Mouse (Mus musculus): ENCODE results near the gene Cdk9.

The Cdk9 gene

DNA sequence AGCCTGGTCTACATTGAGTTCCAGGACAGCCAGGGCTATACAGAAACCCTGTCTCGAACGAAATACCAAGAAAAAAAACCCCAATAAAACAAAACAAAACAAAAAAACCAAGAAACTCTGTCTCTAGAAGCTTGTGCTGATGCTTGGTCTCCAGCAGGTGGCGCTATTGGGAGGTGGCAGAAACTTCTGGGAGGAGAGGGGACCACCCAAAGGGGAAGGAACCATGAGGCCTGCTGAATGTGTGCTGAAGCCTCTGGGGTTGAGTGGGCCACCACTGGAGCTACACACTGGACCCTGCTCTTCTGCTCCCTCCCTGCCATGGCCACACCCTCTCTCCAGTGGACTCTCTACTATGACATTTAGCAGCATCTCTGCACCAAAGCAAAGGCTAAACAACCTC, 4.2 kb downstream of the Cdk9 start:
- DNase-seq (ENCODE audit: low spot score in 2 of 2): peak; percentile 70 to 93

DNA sequence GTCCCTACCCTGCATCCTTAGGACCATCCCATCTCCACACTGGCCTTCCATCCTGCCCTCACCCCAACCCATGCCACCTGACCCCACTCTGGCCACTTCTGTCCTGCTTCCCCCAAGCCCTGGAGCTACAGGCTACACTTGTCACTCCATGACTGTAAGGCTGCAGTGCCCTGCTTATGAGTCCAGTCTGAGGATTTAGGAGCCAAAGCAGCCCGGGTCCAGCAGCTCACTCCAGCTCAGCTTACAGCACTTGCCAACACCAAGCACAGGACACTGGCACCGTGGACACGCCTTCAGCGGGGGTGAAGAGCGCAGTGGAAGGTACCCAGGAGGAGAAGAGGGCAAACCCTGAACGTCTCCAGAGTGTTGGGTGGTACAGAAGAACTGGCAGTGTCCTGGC, 5.9 kb downstream of the Cdk9 start:
- no peak for DNase-seq (ENCODE audit: low spot score in 2 of 2)

DNA sequence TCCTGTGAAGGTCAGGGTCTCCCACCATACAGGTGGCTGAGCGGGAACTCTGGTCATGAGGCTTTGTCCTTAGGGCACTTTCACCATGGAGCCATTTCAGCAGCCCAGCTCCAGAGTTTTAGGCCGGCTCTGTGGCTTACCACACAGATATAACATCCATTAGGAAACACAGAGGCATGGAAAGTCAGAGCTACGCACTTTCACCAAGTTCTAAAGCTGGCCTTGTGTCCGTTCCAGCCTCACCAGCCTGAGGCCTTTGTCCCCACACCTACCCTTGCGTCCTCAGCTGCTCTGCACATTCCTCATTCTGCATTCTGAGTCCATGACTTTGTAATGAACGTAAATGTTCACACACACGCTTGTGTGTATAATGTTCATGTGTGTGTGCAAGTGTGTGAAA, 7.9 kb downstream of the Cdk9 start:
- DNase-seq (ENCODE audit: low spot score in 2 of 2): no peak

DNA sequence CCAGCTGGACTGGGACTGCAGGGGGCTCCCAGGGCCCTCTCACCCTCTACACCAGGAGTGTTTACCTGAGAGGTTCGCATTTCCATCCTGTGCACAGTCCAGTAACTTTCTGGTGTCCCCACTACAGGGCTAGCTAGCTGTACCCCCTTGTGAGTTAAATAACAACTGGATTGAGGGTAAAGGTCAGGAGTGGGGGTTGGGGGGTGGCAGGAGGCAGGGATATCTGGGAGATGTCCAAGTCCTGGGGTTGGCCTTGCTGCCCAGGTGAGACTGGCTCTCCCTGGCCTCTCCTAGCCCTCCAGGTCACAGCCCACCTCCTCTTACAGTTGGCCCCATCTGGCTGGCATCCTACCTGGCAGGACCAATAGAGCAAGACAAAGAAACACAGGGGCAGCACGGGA, 8.9 kb downstream of the Cdk9 start, which contains the start of gene Fpgs:
Fpgs (minus strand) TSS at position 125 of the 401 bp plus-strand sequence.
- DNase-seq (ENCODE audit: low spot score in 2 of 2): no peak

DNA sequence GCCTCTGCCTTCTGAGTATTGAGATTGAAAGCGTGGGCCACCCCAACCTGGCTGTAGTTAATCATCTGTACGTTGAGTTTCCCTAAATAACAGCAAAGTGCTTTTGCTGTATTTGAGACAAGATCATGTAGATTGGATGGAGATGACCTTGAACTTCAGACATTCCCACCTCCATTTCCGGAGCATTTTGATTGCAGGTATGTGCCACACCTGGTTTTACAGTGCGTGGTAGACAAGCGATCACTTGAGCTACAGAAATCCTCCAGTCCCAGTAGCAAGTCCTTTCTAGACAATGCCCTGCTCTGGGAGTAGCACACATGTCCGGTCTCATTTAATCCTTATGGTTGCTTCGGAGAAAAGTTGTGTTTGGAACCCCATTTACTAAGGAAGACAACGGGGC, 9.8 kb downstream of the Cdk9 start:
- no peak for DNase-seq (ENCODE audit: low spot score in 2 of 2)

DNA sequence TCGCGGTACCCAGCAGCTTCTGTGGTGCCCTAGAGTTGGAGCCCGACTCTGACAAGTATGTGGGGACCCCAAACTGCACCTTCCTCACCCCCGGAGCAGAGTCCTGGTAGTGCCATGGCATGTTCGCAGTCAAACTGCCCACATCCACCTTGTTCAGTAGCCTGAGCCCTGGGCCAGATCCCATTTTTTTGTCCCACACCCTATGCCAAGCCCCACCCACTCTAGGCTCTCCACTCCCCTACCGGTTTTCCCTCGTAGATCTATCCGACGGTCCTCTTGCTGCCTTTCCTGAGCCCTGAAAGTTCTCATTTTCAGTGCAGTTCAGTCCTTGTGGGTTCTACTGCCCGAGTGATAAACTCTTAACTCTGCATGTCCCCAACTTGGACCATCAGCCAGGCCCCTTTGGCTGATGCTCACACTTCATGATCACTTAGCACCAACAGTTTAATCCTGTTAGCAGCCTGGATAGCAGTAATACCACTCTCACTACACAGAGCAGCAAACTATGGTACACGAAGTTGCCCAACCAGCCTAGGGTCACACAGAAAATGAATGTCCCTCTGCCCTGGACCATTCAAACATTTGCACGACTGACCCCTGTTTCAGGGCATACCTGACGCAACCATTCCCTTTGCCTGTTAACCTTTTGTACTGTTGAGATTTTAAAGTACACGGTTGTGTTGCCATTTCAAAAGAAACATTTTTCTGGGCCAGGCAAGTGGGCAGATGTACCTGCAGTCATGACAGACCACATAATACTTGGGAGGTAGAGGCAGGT, 11.7 kb downstream of the Cdk9 start:
- no peak for DNase-seq (ENCODE audit: low spot score in 2 of 2)

DNA sequence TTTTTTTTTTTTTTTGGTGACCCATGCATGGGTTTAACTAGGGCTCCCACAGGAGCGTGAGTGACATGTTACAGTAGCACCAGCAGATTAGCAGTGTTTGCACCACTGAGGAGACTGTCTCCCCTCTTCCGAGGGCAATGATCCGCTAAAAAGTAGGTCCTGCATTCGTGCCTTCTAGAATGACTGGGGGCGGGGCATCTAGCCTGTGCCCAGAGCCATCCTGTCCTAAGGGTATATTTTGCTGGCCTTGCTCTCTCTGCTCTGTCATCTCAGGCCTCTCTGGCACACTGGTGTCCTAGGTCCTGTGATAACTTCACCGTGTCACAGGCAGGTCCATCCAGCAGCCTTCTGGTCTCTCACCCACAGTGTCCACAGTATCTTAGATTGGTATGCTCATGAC, 13.2 kb downstream of the Cdk9 start:
- DNase-seq (ENCODE audit: low spot score in 2 of 2): no peak

DNA sequence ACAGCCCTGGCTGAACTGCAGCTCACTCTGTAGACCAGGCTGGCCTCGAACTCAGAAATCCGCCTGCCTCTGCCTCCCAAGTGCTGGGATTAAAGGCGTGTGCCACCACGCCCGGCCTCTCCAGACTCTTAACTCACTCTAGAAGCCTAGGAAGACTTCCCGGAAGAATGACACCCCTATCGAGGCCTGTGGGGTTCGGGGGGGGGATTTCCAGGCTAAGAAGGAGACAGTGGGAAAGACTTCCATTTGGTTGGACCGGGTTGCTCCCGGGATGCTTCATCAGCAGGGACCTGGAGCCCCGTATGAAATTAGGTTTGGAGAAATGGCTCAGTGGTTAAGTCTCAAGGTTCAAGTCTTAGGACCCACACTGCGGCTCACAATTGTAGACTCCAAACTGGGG, 18.2 kb downstream of the Cdk9 start:
- DNase-seq (ENCODE audit: low spot score in 2 of 2): no peak

DNA sequence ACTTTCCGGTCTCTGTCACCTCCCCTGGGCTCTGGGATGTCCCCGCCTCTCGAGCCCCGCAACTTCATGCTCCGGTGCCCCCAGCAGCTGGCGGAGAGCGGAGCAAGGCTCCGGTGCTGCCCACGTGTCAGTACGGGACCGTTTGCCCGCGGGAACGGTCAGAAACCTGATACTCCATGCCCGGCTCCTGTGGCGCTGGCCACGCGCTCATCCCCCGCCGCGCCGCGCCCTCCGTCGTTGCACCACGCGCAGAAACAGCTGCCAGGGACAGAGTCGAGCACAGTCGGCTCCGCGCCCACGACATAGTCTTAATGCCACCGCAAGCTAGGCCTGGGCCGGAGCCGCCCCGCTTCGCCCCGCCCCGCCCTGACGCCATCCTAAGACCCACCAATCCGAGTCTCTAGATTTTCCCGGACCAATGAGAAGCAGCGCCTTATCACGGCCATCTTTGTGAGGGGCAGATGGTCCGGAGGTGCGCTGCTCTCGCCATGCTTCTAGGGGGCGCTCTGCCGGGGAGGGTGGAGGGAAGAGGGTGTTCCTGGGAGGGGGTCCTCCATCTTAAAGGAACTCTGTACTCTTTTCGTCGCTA, 19.0 kb downstream of the Cdk9 start:
- peak; percentile 90 to 95 for DNase-seq (ENCODE audit: low spot score in 2 of 2)

DNA sequence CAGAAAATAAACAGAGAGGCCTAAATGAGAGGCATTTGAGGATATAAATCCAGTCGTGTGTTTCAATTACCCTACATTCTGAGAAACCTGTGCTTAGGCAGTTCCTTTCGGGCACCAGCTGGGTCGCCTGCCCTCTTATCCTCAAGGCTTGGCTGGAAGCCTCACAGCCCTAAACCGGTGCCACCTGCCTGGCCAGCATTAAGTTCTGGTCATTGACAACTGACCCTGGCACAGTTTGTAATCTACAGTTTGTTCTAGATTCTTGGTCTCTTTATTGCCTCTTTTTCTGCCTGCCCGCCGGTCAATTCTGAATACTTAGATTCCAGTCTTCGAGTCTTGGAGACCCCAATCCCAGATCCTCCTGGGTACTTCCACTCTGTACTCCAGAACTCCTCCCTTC, 19.6 kb downstream of the Cdk9 start:
- no peak for DNase-seq (ENCODE audit: low spot score in 2 of 2)

DNA sequence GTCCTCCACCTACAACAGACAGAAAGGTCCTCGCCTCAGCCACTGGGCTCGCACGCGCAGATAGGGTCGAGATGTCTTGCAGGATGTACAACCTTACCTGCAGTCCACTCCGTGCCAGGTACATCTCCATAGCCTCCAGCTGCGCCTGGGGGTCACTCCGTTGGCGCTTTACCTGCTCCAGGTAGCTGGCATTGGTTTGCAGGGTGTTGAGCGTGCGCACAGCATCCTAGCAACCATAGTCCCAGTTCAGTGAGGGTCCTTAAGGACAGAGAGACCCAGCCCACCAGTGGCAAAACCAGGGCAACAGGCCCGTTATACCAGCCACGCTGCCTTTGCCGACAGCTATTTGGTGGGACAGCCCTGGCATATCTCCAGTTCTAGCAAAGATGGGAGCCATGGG, 20.4 kb downstream of the Cdk9 start:
- DNase-seq (ENCODE audit: low spot score in 2 of 2): no peak

DNA sequence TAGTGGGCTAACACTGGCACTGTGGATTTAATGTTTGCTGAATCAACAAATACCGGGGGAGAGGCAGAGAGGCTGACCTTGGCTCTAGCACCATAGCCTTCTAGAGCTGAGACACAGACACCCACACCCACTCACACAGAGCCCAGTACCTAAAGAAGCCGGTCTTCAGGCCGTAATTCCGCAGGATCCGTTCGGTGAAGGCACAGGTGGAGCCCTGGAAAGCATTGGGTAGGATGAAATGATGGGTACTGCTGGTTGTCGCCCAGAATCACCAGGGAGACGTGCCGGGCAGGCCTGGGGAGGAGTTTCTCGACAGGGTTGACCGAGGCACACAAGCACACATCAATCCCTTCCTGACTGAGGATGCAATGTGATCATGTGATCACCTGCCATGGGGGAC, 21.8 kb downstream of the Cdk9 start:
- DNase-seq (ENCODE audit: low spot score in 2 of 2): no peak

DNA sequence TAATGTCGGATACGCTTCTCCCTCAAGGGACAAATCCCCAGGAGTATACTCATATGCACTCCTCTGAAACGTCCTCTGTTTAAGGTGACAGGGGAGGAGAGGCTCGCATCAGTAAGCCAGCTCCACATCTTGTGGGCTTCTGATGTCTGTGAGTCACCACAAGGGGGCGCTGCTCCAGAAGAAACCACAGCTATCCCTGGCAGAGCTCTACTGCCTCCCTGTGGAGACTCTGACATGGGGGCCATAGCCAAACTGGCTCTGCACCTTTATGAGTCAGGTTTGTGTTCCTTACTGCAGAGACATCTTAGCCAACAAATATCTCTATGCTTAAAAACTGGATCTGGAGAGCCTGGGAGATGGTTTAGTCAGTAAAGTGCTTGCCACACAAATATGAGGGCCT, 23.5 kb downstream of the Cdk9 start:
- DNase-seq (ENCODE audit: low spot score in 2 of 2): peak; percentile 90 to 96

DNA sequence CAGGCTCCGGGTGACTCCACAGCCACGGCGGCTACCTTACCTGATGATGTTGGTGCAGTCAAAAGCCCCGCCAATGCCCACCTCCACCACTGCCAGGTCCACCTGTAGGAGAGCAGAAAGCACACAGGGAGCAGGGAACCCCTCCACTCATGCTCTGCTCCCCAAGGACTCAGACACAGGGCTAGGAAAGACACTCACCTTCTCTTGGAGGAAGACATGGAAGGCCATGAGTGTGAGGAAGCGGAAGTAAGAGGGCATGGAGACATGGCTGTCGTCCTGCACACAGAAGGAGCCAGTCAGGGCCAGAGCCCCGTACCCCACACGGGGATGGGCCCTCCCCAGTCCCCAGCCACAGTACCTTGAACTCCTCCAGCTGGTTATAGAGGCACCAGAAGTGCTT, 25.3 kb downstream of the Cdk9 start:
- no peak for DNase-seq (ENCODE audit: low spot score in 2 of 2)

DNA sequence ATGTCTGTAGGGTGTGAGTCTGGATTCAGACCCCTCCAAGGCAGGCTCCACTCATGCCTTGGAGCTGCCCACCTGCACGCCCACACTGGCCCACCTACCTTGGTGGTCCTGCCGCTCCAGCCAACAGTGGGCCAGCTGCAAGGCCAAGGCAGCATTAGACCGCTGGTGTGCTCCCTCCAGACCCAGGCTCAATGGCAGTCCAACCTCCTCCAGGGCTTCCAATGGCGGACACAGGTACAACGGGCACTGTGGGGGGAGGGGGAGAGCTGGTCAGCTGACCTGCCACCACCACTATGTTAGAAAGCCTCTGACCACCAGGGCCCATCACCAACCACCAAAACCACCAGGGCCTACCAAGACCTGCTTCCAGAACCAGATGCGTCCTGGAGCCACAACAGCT, 26.2 kb downstream of the Cdk9 start:
- no peak for DNase-seq (ENCODE audit: low spot score in 2 of 2)

DNA sequence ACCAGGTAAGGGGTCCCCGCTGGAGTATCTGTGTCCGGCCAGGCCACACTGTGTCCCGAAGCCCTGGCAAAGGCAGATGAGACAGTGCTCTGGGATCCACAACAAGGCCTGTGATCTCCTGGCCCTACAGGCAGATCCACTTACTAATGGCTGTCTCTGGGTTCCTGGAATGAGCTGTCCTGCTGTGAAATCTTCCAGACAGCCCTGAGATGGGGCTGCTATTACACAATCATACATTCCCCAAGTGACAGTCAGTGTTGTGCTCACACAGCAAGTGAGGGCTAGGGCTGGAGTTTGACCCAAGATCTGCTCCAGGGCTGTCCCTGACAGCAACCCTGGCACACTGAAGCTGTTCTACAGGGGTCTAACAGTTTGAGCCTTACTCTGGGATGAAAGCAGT, 27.1 kb downstream of the Cdk9 start:
- DNase-seq (ENCODE audit: low spot score in 2 of 2): no peak

DNA sequence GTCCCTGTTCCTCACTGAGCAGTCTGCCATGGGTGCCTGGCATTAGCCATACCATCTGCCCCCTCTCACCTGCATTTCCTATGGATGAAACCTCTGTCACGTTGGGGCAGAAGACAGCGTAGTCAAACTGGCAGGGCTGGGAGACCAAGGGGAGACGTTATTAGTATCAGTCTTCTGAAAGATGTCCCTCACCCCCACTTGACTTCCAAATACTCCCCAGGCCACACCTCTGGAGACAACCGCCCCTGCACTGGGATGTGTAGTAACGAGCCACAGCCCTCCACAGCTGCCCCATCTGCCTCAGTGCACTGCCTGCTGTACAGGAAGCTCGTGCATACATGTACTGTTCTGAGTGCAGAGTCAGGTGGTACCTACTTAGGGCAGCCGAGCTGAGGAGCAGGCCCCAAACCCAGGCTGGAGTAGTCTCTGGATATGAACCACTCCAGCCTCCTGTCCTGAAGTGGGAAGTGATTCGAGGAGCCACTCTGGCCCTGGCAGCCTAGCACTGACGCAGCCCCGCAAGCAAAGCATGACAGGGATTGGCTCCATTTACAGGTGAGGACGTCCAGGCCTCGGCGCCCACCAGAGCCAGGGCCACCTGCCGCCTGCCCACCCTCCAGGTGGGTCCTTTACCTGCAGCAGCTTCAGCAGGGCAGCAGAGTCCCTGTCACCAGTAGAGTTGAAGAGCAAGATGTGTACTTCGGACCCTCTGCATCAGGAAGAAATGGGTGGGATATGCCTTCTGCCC, 28.0 kb downstream of the Cdk9 start:
- DNase-seq (ENCODE audit: low spot score in 2 of 2): no peak

DNA sequence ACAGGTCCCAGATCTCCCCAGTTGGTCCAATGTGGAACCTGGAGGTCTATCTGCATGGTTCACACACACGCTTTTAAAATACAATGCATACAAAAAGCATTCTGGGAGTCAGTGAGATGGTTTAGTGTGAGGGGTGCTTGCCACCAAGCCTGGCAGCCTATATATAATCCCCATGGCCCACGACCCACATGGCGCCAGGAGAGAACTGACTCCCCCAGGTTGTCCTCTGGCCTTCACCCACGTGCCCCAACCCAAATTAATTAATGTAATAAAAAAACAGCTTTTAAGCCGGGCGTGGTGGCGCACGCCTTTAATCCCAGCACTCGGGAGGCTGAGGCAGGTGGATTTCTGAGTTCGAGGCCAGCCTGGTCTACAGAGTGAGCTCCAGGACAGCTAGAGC, 29.2 kb downstream of the Cdk9 start:
- DNase-seq (ENCODE audit: low spot score in 2 of 2): no peak

DNA sequence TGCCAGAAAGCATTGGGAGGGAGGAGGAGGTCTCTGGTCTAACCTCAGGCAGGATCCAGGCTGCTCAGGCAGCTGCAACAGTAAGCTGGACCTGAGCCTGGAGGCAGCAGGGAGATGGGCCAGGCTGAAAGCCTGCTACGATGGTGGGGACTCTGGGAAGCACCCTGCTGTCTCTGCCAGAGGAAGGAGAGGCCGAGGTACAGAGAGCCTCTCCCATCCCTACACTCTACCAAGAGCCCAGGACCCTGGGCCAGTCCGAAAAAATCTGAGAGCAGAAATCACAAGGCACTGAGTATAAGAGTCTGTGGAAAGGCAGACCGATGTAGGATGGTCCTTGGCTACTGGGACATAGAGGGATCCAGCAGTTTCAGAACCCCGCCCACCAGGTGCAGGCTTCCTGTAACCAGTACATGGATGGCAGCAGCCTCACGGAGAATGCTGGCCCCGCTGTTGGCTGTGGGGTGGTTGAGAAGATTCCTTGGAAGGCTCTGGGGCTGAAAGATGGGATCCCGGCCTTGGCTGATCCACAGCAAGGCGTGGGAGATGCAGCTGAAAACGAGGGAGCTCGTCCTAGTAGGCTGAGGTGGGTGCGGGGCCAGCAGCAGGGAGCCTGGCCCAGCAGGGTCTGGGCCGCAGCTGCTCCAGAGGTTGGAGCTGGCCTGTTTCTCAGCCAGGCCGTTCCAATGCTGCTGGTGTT, 30.0 kb downstream of the Cdk9 start:
- no peak for DNase-seq (ENCODE audit: low spot score in 2 of 2)

DNA sequence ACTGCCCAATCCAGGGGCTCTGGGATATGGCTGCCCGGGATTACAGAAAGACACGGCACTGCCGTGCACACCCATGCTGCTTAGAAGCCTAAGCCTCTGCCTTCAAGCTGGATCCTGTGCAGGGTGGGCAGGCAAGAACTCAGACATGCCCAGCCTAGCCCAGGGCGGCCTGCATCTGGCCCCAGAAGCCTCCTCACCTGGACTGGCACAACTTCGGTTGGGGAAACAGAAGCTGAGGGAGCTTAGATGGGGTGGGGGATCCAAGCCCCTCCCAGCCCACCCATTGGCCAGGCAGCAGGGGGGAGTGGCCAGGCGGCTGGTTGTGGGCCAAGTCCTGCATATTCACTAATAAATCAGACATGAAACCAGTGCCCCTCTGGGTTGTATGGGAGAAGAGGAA, 31.1 kb downstream of the Cdk9 start:
- DNase-seq (ENCODE audit: low spot score in 2 of 2): no peak

DNA sequence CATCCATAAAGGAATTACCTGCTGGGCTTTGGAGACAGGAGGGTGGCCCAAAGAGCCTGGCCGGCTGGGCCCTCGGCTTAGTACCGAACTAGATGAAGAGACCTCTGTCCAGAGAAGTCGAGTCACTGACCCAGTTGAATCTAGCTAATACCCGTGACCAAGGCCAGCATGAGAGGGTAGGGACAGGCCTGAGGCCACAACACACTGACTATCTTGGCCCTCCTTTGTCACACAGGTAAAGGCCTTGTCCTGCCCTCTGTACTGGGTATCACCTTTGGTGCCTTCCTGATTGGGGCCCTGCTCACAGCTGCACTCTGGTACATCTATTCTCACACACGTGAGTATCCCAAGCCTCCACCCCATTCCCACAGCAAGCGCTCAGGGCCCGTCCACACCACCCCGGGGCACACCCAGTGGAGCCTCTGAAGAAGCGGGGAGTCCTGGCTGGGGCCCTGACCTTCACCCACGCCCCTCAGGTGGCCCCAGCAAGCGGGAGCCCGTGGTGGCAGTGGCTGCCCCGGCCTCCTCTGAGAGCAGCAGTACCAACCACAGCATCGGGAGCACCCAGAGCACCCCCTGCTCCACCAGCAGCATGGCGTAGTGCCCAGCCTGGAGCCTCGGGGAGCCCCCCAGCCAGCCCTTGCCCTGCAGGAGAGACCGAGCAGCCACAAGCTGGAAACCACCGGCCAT, 31.8 kb downstream of the Cdk9 start:
- no peak for DNase-seq (ENCODE audit: low spot score in 2 of 2)

DNA sequence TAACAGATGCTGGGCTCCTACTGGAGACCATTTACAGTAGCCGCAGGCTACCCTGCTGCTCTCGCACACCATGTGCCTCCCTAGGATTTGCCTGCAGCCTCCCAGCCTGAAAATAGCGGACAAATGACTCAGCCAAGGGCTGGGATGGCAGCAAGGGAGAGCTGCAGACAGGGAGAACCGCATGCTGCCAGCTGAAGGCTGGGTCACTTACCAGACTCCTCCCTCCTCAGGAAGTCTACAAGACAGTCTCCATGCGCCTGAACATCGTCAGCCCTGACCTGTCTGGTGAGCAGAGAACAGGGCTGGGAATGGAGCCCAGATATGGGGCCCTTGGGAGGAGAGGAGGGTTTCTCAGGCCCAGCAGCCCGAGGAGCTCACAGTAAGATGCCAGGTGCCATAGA, 32.8 kb downstream of the Cdk9 start:
- no peak for DNase-seq (ENCODE audit: low spot score in 2 of 2)
